Mouse (Mus musculus): ENCODE measurements around the gene Cln5. TPM values are rescaled to one million over a fixed set of nuclear protein-coding genes. Genes with fewer than 3 reads are reported as not detected.
A peak's percentile ranks its signal among the peaks of the same experiment; 100 is the strongest.

Gene Cln5
- polyA plus RNA-seq (2015; fragmentation: Nextera tagmentation; extraction: Ambion mirVana): 29.0 and 29.6 TPM in 2 replicates

DNA sequence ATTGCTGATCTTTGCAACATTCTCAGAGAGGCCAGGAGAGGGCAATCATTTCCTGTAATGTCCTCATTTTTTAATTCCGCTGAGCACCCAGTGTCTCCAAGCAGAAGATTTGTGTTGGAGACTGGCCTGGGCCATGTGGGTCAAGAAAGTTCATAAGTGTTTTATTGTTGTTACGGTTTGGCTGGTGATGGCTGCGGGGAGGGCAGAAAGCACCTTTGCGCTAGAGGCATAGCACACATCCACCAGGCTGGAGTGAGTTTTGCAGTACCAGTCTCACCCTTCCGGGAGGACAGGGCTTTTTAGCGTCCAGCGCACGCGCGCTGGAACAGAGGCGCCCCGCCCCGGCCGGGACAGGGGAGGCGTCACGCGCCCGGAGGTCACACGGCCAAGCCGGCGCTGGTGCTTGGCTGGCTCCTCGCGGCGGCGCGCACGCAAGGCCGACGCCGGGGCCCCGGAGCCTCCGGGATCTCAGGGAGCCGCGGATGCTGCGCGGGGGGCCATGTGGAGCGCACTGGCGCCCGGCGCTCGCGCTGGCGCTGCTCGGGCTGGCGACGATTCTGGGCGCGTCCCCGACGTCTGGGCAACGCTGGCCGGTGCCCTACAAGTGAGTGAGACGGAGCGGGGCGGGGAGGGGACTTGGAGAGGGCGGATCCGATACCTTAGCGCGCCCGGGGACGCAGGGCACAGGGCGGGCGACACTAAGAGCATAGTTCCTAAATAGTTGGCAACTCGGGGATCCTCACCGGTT, at the start of gene Cln5:
Gene Cln5, plus strand, starts transcription at position 353 of the 748 bp plus-strand sequence.
- peak within 1 kb of the TSS; percentile 63 for H3K9ac ChIP-seq
- 0 out of 2 replicates have a peak, but pooled peaks cover 3% of the 10 kb centered on the region for H3K4me1 ChIP-seq (replicated peaks)
- ATAC-seq: peak; percentile 99
- no peaks in the 10 kb centered on the region; the same call in none of the 2 replicates for H3K36me3 ChIP-seq
- no peaks in the 10 kb centered on the region for H3K27me3 ChIP-seq (replicated peaks)
- no peaks in the 10 kb centered on the region for H3K9me3 ChIP-seq
- peak within 1 kb of the TSS; percentile 88 for H3K4me2 ChIP-seq (replicated peaks)
- peak within 1 kb of the TSS; percentile 73 for H3K4me3 ChIP-seq (replicated peaks)
- peak within 1 kb of the TSS; percentile 89 for H3K27ac ChIP-seq
- under 1% methylated on average over 65 of the region's 65 CpGs for WGBS

DNA sequence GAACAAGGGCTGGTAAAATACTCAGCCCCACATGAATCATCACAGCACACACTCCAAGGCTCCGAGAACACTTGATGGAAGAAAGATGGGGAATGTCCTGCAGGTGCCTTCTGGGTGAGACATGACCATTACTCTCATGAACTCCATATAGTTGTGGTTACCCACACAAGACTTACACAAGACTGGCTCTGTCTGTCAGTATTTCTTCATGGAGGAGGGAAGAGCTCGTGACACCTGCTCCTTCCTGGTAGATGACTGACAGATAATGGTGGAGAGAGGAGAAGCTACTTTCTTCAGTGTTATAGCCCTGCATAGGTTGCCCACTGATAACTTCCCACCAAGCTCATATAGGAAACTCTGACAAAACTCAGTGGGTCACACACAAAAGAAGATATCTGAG, 40.8 kb upstream of the Cln5 start:
- no peaks in the 10 kb centered on the region for H3K36me3 ChIP-seq

DNA sequence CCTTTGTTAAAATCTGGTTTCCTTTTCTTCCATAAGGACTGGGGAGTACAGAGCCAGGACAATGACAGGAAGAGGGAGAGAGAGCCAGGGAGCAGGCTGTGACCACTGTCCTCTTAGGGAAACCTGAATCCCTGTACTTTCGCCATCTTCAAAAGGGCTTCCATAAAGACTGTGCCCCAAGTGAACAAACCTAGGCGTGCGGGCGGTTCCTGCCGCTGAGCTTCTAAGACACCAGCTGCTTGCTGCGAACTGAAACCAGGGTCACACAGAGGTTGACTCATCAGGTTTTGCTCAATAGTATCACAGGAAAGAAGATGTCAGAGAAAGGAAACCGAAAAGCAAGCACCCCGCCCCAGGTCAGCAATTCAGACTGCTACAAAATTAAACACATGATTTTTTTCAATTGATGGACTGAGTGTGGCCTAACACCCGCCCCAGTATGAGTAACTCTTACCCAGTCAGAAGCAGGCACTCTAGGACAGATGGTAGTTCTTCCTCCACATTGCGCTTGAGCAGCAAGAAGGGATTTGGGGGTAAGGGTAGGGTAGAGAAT, 36.7 kb upstream of the Cln5 start:
- Histone ChIP-seq H3K27me3 (replicated peaks) (no peaks in the 10 kb centered on the region), H3K27ac (no peak overlapping the region), H3K9me3 (no peaks in the 10 kb centered on the region), H3K4me2 (replicated peaks) (no peak overlapping the region), H3K36me3 (no peaks in the 10 kb centered on the region), H3K4me1 (replicated peaks) (no peaks in the 10 kb centered on the region), H3K4me3 (replicated peaks) (no peak overlapping the region), H3K9ac (no peak overlapping the region)
- WGBS: 59% methylated on average over 10 of the region's 10 CpGs
- peak; percentile 31; the same call in 1 of the 2 replicates for ATAC-seq

More for the DNA sequence above, 40.8 kb upstream of the Cln5 start:
- Histone ChIP-seq H3K9ac (no peak overlapping the region), H3K27me3 (replicated peaks) (no peaks in the 10 kb centered on the region), H3K27ac (no peak overlapping the region), H3K4me1 (replicated peaks) (no peaks in the 10 kb centered on the region), H3K9me3 (no peaks in the 10 kb centered on the region), H3K4me2 (replicated peaks) (no peak overlapping the region), H3K4me3 (replicated peaks) (no peak overlapping the region)
- no peak for ATAC-seq
- 81% methylated on average over 2 of the region's 2 CpGs for WGBS

DNA sequence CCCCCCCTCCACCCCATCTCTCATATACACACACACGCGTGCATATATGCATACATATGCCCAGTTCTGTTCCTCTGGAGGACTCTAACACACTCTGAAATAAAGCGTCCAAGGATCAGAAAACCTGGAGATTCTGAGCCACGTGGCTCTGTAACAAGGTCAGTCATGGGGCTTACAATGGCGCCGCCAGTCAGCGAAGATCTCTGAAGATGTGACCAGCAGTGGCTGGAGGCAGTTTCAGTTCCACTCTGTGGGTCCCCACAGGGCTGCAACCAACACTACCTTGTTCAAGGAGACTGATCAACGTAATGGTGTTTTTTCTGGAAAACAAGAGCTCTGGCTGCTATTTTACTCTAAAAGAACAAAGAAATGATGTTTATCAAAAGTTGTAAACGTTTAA, 35.9 kb upstream of the Cln5 start:
- H3K9ac ChIP-seq: no peak overlapping the region
- no peaks in the 10 kb centered on the region for H3K36me3 ChIP-seq
- no peak overlapping the region for H3K4me2 ChIP-seq (replicated peaks)
- H3K27me3 ChIP-seq (replicated peaks): no peaks in the 10 kb centered on the region
- no peak overlapping the region for H3K27ac ChIP-seq
- H3K4me1 ChIP-seq (replicated peaks): no peaks in the 10 kb centered on the region
- WGBS: 88% methylated on average over 9 of the region's 9 CpGs
- ATAC-seq: no peak
- H3K4me3 ChIP-seq (replicated peaks): no peak overlapping the region
- no peaks in the 10 kb centered on the region for H3K9me3 ChIP-seq

DNA sequence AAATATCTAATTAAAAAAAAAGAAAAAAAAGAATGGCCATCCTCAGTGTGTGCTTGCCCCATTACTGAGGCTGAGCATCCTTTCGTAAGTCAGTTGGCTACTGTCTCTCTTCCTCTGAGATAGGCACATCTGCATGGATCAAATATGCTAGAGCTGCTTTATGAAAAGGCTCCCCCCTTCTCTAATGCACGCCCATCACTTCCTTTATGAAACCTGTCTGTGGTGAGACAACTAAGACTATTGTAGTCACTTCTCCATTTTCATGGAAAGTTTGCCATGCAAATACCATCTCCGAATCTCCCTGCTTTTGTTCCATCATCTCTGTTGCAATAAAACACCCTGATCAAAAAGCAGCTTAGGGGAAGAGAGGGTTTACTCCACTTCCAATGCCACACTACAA, 33.0 kb upstream of the Cln5 start:
- 80% methylated on average over 3 of the region's 3 CpGs for WGBS
- Histone ChIP-seq H3K4me2 (replicated peaks) (no peak overlapping the region), H3K4me1 (replicated peaks) (no peaks in the 10 kb centered on the region), H3K4me3 (replicated peaks) (no peak overlapping the region), H3K9me3 (no peaks in the 10 kb centered on the region), H3K9ac (no peak overlapping the region), H3K36me3 (no peaks in the 10 kb centered on the region), H3K27me3 (replicated peaks) (no peaks in the 10 kb centered on the region), H3K27ac (no peak overlapping the region)
- ATAC-seq: no peak

DNA sequence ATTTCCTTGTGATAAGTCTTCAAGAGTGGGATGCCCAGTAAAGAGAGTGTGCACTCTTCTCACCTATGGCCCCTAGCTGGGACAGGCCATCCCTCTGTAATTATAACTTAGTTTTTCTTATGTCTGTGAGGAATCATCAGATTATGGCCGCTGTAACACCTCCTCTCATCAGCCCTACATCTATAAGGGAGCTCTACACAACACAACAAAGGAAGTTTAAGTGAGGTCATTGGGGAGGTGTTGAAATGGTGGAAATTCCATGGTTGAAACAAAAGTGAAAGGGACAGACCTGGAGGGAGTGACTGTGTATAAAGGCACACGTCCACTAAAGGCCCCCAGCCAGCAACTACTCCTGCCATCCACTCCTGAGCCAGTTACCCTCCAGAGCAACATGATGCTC, 23.3 kb upstream of the Cln5 start, which contains the start of gene Acod1:
Gene Acod1, plus strand, starts transcription at position 301 of the 400 bp plus-strand sequence.
- Histone ChIP-seq H3K36me3 (no peaks in the 10 kb centered on the region), H3K27ac (no peak within 1 kb of the TSS), H3K4me1 (replicated peaks) (no peaks in the 10 kb centered on the region), H3K4me3 (replicated peaks) (no peak within 1 kb of the TSS), H3K27me3 (replicated peaks) (no peaks in the 10 kb centered on the region), H3K4me2 (replicated peaks) (no peak within 1 kb of the TSS), H3K9ac (no peak within 1 kb of the TSS), H3K9me3 (no peaks in the 10 kb centered on the region)
- 79% methylated on average over 2 of the region's 2 CpGs for WGBS
- no peak for ATAC-seq

DNA sequence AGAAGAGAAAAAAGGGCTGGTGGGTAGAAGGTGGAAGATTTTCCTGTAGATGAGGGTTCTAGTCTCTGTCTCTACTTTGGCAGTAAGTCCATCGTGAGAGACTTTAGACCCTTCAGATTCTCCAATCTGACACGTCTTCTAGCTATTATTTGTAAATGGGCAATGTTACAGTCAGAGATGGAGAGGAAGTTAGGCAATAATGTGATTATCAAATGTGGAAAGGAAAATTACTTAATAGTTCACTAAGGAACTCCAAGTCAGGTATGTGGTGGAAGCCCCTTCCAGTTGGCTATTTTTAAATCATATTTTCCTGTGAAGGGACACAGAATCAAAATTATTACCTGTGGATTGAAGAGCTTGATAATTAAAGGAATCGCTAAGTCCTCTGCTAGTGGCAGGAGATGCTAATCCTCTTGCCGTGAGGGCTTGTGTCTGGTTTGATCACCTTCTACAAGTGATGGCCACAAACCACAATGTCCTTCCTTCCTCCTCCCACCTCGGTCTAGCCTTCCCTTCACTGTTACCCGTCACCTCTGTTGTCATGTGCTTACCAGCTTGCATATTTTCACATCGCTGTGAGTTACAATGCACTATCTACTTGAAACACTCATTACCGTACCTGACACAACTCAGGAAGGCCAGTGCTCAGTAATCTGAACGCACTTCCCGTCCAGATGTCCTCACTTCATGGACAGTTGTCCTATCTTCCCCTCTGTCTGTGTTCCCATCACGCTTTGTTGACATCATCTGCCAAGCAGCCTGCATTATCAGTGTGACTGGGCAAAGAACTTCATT, 21.5 kb upstream of the Cln5 start:
- no peaks in the 10 kb centered on the region for H3K9me3 ChIP-seq
- no peaks in the 10 kb centered on the region for H3K27me3 ChIP-seq (replicated peaks)
- H3K4me1 ChIP-seq (replicated peaks): no peaks in the 10 kb centered on the region
- WGBS: 84% methylated on average over 11 of the region's 11 CpGs
- H3K27ac ChIP-seq: no peak overlapping the region
- no peak for ATAC-seq
- H3K4me2 ChIP-seq (replicated peaks): no peak overlapping the region
- no peaks in the 10 kb centered on the region for H3K36me3 ChIP-seq
- no peak overlapping the region for H3K4me3 ChIP-seq (replicated peaks)
- H3K9ac ChIP-seq: no peak overlapping the region

DNA sequence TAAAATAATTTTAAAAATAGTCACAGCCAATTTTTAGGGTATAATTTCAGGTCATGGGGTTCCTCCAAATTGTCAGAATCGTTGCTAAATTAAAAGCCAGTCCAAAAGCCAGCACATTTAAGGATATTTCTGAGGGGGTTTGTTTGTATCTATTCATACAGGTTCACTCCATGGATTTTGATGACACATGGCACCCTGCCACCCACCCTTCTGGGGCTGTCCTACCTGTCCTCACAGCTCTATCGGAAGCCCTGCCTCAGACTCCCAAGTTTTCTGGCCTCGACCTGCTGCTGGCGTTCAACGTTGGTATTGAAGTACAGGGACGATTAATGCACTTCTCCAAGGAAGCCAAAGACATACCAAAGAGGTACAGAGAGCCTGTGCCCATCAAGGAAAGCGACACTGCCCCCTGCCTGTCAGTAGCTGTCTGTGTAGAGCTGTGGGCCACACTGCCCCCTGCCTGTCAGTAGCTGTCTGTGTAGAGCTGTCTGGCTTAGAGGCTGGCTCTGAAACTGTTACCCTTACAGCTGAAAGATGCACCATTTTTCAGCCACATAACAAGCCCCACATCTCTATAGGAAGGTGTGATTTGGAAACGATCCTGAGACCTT, 18.8 kb upstream of the Cln5 start:
- Histone ChIP-seq H3K9me3 (no peaks in the 10 kb centered on the region), H3K36me3 (no peaks in the 10 kb centered on the region), H3K9ac (no peak overlapping the region), H3K4me2 (replicated peaks) (no peak overlapping the region), H3K4me3 (replicated peaks) (no peak overlapping the region), H3K27ac (no peak overlapping the region), H3K4me1 (replicated peaks) (no peaks in the 10 kb centered on the region), H3K27me3 (replicated peaks) (no peaks in the 10 kb centered on the region)
- ATAC-seq: peak; percentile 86
- WGBS: 38% methylated on average over 8 of the region's 8 CpGs

DNA sequence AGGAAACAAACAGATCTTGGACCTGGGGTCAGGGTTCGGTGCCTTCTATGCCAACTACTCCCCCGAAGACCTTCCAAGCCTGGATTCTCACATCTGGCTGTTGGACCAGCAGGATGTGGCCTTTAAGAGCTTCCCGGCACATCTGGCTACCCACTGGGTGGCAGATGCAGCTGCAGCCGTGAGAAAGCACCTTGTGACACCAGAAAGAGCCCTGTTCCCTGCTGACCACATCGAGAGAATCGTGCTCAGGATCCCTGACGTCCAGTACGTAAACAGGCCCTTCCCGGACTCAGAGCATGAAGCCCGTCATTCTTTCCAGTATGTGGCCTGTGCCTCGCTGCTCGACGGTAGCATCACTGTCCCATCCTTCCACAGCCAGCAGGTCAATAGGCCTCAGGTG, 15.3 kb upstream of the Cln5 start:
- no peak overlapping the region for H3K27ac ChIP-seq
- H3K4me2 ChIP-seq (replicated peaks): no peak overlapping the region
- WGBS: 87% methylated on average over 13 of the region's 13 CpGs
- H3K4me3 ChIP-seq (replicated peaks): no peak overlapping the region
- no peak overlapping the region for H3K9ac ChIP-seq
- ATAC-seq: no peak
- no peaks in the 10 kb centered on the region for H3K9me3 ChIP-seq
- H3K27me3 ChIP-seq (replicated peaks): no peaks in the 10 kb centered on the region
- no peaks in the 10 kb centered on the region for H3K4me1 ChIP-seq (replicated peaks)
- no peaks in the 10 kb centered on the region for H3K36me3 ChIP-seq

DNA sequence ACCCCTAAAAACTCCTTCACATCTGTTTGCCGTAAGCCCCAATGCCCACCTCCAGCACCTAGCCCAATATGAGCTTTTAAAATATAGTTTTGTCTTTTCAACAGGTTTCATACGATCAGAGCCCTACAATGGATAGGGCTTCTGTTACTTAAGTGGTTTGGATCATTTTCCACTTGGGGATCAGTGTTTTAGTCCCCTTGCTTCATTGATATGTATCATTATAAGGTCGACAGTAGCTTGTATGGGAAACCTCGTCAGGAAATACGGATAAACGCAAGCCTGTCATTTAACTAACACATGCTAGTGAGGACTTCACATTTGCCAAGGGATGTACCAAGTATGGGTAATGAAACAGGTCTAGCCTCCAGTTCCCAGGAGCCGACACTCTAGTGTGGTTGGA, 13.4 kb upstream of the Cln5 start:
- no peaks in the 10 kb centered on the region for H3K4me1 ChIP-seq (replicated peaks)

DNA sequence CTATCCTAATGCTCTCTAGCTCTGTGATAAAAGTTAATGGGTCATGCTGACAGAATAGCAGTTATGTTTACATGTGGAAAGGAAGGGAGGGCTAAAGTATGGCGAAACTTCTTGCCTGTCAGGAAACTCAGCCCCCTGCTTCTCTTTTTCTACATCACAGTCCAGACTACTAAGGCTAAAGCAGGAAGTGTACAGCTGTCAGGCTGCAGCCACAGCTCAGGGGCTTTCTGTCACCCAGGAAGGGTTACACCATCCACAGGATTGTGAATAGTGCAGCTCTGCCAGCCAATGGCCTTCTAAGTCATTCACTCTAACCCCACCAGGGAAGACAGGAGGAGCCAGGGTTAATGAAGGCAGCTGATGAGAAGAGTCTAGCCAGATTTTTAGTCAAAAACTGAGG, 11.0 kb upstream of the Cln5 start:
- no peaks in the 10 kb centered on the region for H3K9me3 ChIP-seq
- H3K27me3 ChIP-seq (replicated peaks): no peaks in the 10 kb centered on the region
- no peak overlapping the region for H3K9ac ChIP-seq
- no peaks in the 10 kb centered on the region for H3K36me3 ChIP-seq
- WGBS: 30% methylated on average over 1 of the region's 1 CpGs
- H3K4me3 ChIP-seq (replicated peaks): no peak overlapping the region
- no peak overlapping the region for H3K27ac ChIP-seq
- no peak for ATAC-seq
- no peak overlapping the region for H3K4me2 ChIP-seq (replicated peaks)
- H3K4me1 ChIP-seq (replicated peaks): no peaks in the 10 kb centered on the region

More for the DNA sequence above, 13.4 kb upstream of the Cln5 start:
- Histone ChIP-seq H3K27me3 (replicated peaks) (no peaks in the 10 kb centered on the region), H3K4me3 (replicated peaks) (no peak overlapping the region), H3K9ac (no peak overlapping the region), H3K9me3 (no peaks in the 10 kb centered on the region), H3K27ac (no peak overlapping the region), H3K36me3 (no peaks in the 10 kb centered on the region), H3K4me2 (replicated peaks) (no peak overlapping the region)
- ATAC-seq: no peak
- 86% methylated on average over 7 of the region's 7 CpGs for WGBS

DNA sequence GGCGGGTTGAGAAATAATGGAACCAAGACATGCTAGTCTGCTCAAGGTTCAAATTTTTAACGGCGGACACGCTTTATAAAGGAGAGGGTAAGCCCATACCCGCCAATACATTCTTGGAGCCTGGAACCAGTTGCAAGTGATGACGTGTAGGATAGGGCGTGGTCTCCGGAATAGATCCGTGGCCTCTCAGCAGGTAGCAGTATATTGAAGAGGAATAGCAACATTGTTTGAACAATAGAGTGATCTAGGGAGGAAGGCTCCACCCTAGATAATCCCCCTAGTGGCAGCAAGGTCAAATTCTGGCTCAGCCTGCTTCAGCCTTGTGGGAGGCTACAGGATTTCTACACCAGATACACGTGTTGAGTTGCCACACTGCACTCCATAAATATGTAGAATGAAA, 10.5 kb upstream of the Cln5 start:
- no peak overlapping the region for H3K9ac ChIP-seq
- H3K4me3 ChIP-seq (replicated peaks): no peak overlapping the region
- no peak for ATAC-seq
- no peaks in the 10 kb centered on the region for H3K4me1 ChIP-seq (replicated peaks)
- 83% methylated on average over 10 of the region's 10 CpGs for WGBS
- H3K4me2 ChIP-seq (replicated peaks): no peak overlapping the region
- H3K9me3 ChIP-seq: no peaks in the 10 kb centered on the region
- H3K27me3 ChIP-seq (replicated peaks): no peaks in the 10 kb centered on the region
- no peaks in the 10 kb centered on the region for H3K36me3 ChIP-seq
- no peak overlapping the region for H3K27ac ChIP-seq

All from intestine, embryonic 15.5 days (tissue).